Mouse (Mus musculus): ENCODE data around the gene Zbtb1. TPM values are rescaled to one million over a fixed set of nuclear protein-coding genes. Genes with fewer than 3 reads are reported as not detected.

Gene Zbtb1
- total RNA-seq, 2 experiments from 2014 or later: 5.7 to 7.2 TPM

Other genes starting within 250 kb of the Zbtb1 start
- gene Esr2, start 193.0 kb upstream of the Zbtb1 start, total RNA-seq (2021): not detected
- gene Tex21, start 123.5 kb upstream of the Zbtb1 start, total RNA-seq (2021): not detected
- 10 to 100 TPM; 51.5 to 52.5 TPM for gene Mthfd1, start 115.0 kb upstream of the Zbtb1 start, total RNA-seq (2021)
- gene Akap5, start 45.4 kb upstream of the Zbtb1 start, total RNA-seq (2021): 1 to 10 TPM; 4.6 to 7.0 TPM
- gene Zbtb25, start 664 bp upstream of the Zbtb1 start, total RNA-seq (2021): 10 to 100 TPM in 1 of 2 experiments, 1 to 10 TPM in 1; 8.7 to 15.9 TPM
- gene Hspa2, start 33.9 kb downstream of the Zbtb1 start, total RNA-seq (2021): 10 to 100 TPM; 16.7 to 18.6 TPM
- under 1 TPM in 1 of 2 experiments, not detected in 1; 0.45 TPM for gene Ppp1r36, start 47.3 kb downstream of the Zbtb1 start, total RNA-seq (2021)
- 10 to 100 TPM; 21.1 to 22.0 TPM for gene Plekhg3, start 160.6 kb downstream of the Zbtb1 start, total RNA-seq (2021)

Data from adrenal gland, postnatal 10 days (tissue).